Mouse (Mus musculus): ENCODE measurements at regions not wholly inside any gene's neighbourhood (a gene's known extent, or its start where the extent isn't known, plus 50 kb on each side); places are given as distances from the start of the nearest gene placed in this dataset.
A peak's percentile ranks its signal among the peaks of the same experiment; 100 is the strongest.

GRCm38 (mm10) chr13:37617015-37617414 is 161.2 kb upstream of the Rreb1 start:
- Histone ChIP-seq H3K4me3 (ENCODE audit: low read depth, low read length) (no peak overlapping the region), H3K4me1 (ENCODE audit: control insufficient read depth, insufficient read depth, low read length) (no peaks in the 10 kb centered on the region; the same call in 1 of the 2 replicates), H3K9me3 (replicated peaks; ENCODE audit: control insufficient read depth, low read length) (no peaks in the 10 kb centered on the region), H3K27me3 (ENCODE audit: control insufficient read depth, insufficient read depth, low read length) (no peaks in the 10 kb centered on the region), H3K36me3 (replicated peaks; ENCODE audit: control insufficient read depth, insufficient read depth, low read depth, low read length) (no peaks in the 10 kb centered on the region), H3K4me2 (ENCODE audit: low read depth, low read length) (no peak overlapping the region), H3K27ac (replicated peaks; ENCODE audit: low read depth, low read length) (no peak overlapping the region), H3K9ac (replicated peaks; ENCODE audit: low read length) (no peak overlapping the region)
- WGBS: 82% methylated on average over 4 of the region's 4 CpGs
- DNase-seq (ENCODE audit: low spot score): no peak
- no peak for ATAC-seq (replicated peaks; ENCODE audit: insufficient number of reproducible peaks, low FRiP score, low TSS enrichment, low read depth)

GRCm38 (mm10) chr13:37619841-37620725 is 158.1 kb upstream of the Rreb1 start:
- ATAC-seq (replicated peaks; ENCODE audit: insufficient number of reproducible peaks, low FRiP score, low TSS enrichment, low read depth): 0 out of 2 replicates have a peak, but pooled peaks have one; percentile 34
- DNase-seq (ENCODE audit: low spot score): no peak

GRCm38 (mm10) chr13:37621319-37622050 is 156.7 kb upstream of the Rreb1 start:
- WGBS: 86% methylated on average over 5 of the region's 5 CpGs
- no peaks in the 10 kb centered on the region for H3K27me3 ChIP-seq (ENCODE audit: control insufficient read depth, insufficient read depth, low read length)
- ATAC-seq (replicated peaks; ENCODE audit: insufficient number of reproducible peaks, low FRiP score, low TSS enrichment, low read depth): no peak
- no peaks in the 10 kb centered on the region for H3K36me3 ChIP-seq (replicated peaks; ENCODE audit: control insufficient read depth, insufficient read depth, low read depth, low read length)
- no peaks in the 10 kb centered on the region; the same call in 1 of the 2 replicates for H3K4me1 ChIP-seq (ENCODE audit: control insufficient read depth, insufficient read depth, low read length)
- no peak overlapping the region for H3K4me3 ChIP-seq (ENCODE audit: low read depth, low read length)
- no peak for DNase-seq (ENCODE audit: low spot score)
- H3K4me2 ChIP-seq (ENCODE audit: low read depth, low read length): no peak overlapping the region
- H3K27ac ChIP-seq (replicated peaks; ENCODE audit: low read depth, low read length): no peak overlapping the region
- H3K9me3 ChIP-seq (replicated peaks; ENCODE audit: control insufficient read depth, low read length): no peaks in the 10 kb centered on the region
- no peak overlapping the region for H3K9ac ChIP-seq (replicated peaks; ENCODE audit: low read length)

More at GRCm38 (mm10) chr13:37619841-37620725, 158.1 kb upstream of the Rreb1 start:
- H3K4me3 ChIP-seq (ENCODE audit: low read depth, low read length): no peak overlapping the region
- H3K27ac ChIP-seq (replicated peaks; ENCODE audit: low read depth, low read length): peak overlapping the region; percentile 16; the same call in 1 of the 2 replicates
- no peaks in the 10 kb centered on the region for H3K36me3 ChIP-seq (replicated peaks; ENCODE audit: control insufficient read depth, insufficient read depth, low read depth, low read length)
- no peak overlapping the region for H3K4me2 ChIP-seq (ENCODE audit: low read depth, low read length)
- no peak overlapping the region for H3K9ac ChIP-seq (replicated peaks; ENCODE audit: low read length)
- WGBS: 48% methylated on average over 11 of the region's 11 CpGs
- H3K9me3 ChIP-seq (replicated peaks; ENCODE audit: control insufficient read depth, low read length): no peaks in the 10 kb centered on the region
- H3K27me3 ChIP-seq (ENCODE audit: control insufficient read depth, insufficient read depth, low read length): no peaks in the 10 kb centered on the region
- no peaks in the 10 kb centered on the region; the same call in 1 of the 2 replicates for H3K4me1 ChIP-seq (ENCODE audit: control insufficient read depth, insufficient read depth, low read length)

- ATAC-seq (replicated peaks; ENCODE audit: insufficient number of reproducible peaks, low FRiP score, low TSS enrichment, low read depth): no peak
- Histone ChIP-seq H3K36me3 (replicated peaks; ENCODE audit: control insufficient read depth, insufficient read depth, low read depth, low read length) (no peaks in the 10 kb centered on the region), H3K27ac (replicated peaks; ENCODE audit: low read depth, low read length) (no peak overlapping the region), H3K4me1 (ENCODE audit: control insufficient read depth, insufficient read depth, low read length) (no peaks in the 10 kb centered on the region; the same call in 1 of the 2 replicates), H3K9me3 (replicated peaks; ENCODE audit: control insufficient read depth, low read length) (no peaks in the 10 kb centered on the region), H3K4me3 (ENCODE audit: low read depth, low read length) (no peak overlapping the region), H3K27me3 (ENCODE audit: control insufficient read depth, insufficient read depth, low read length) (no peaks in the 10 kb centered on the region), H3K9ac (replicated peaks; ENCODE audit: low read length) (no peak overlapping the region), H3K4me2 (ENCODE audit: low read depth, low read length) (no peak overlapping the region)
- DNase-seq (ENCODE audit: low spot score): no peak
- WGBS: 73% methylated on average over 6 of the region's 6 CpGs
Measured at GRCm38 (mm10) chr13:37622366-37623088, 155.7 kb upstream of the Rreb1 start.

- Histone ChIP-seq H3K4me3 (ENCODE audit: low read depth, low read length) (no peak overlapping the region), H3K27ac (replicated peaks; ENCODE audit: low read depth, low read length) (no peak overlapping the region), H3K36me3 (replicated peaks; ENCODE audit: control insufficient read depth, insufficient read depth, low read depth, low read length) (no peaks in the 10 kb centered on the region), H3K9me3 (replicated peaks; ENCODE audit: control insufficient read depth, low read length) (no peaks in the 10 kb centered on the region), H3K4me2 (ENCODE audit: low read depth, low read length) (no peak overlapping the region), H3K4me1 (ENCODE audit: control insufficient read depth, insufficient read depth, low read length) (no peaks in the 10 kb centered on the region; the same call in 1 of the 2 replicates), H3K27me3 (ENCODE audit: control insufficient read depth, insufficient read depth, low read length) (no peaks in the 10 kb centered on the region), H3K9ac (replicated peaks; ENCODE audit: low read length) (no peak overlapping the region)
- WGBS: 38% methylated on average over 1 of the region's 1 CpGs
- DNase-seq (ENCODE audit: low spot score) (no peak), ATAC-seq (replicated peaks; ENCODE audit: insufficient number of reproducible peaks, low FRiP score, low TSS enrichment, low read depth) (no peak)
Measured at GRCm38 (mm10) chr13:37624741-37625140, 153.5 kb upstream of the Rreb1 start.

- H3K9me3 ChIP-seq (replicated peaks; ENCODE audit: control insufficient read depth, low read length): no peaks in the 10 kb centered on the region
- 76% methylated on average over 13 of the region's 13 CpGs for WGBS
- DNase-seq (ENCODE audit: low spot score) (no peak), ATAC-seq (replicated peaks; ENCODE audit: insufficient number of reproducible peaks, low FRiP score, low TSS enrichment, low read depth) (no peak)
- no peak overlapping the region for H3K27ac ChIP-seq (replicated peaks; ENCODE audit: low read depth, low read length)
- H3K36me3 ChIP-seq (replicated peaks; ENCODE audit: control insufficient read depth, insufficient read depth, low read depth, low read length): no peaks in the 10 kb centered on the region
- H3K4me2 ChIP-seq (ENCODE audit: low read depth, low read length): no peak overlapping the region
- no peak overlapping the region for H3K4me3 ChIP-seq (ENCODE audit: low read depth, low read length)
- no peaks in the 10 kb centered on the region for H3K4me1 ChIP-seq (ENCODE audit: control insufficient read depth, insufficient read depth, low read length)
- no peaks in the 10 kb centered on the region for H3K27me3 ChIP-seq (ENCODE audit: control insufficient read depth, insufficient read depth, low read length)
- H3K9ac ChIP-seq (replicated peaks; ENCODE audit: low read length): no peak overlapping the region
Measured at GRCm38 (mm10) chr13:37625532-37626235, 152.5 kb upstream of the Rreb1 start.

- Histone ChIP-seq H3K4me3 (ENCODE audit: low read depth, low read length) (no peak overlapping the region), H3K9me3 (replicated peaks; ENCODE audit: control insufficient read depth, low read length) (no peaks in the 10 kb centered on the region), H3K36me3 (replicated peaks; ENCODE audit: control insufficient read depth, insufficient read depth, low read depth, low read length) (no peaks in the 10 kb centered on the region), H3K4me1 (ENCODE audit: control insufficient read depth, insufficient read depth, low read length) (no peaks in the 10 kb centered on the region), H3K27me3 (ENCODE audit: control insufficient read depth, insufficient read depth, low read length) (no peaks in the 10 kb centered on the region), H3K4me2 (ENCODE audit: low read depth, low read length) (no peak overlapping the region), H3K9ac (replicated peaks; ENCODE audit: low read length) (no peak overlapping the region), H3K27ac (replicated peaks; ENCODE audit: low read depth, low read length) (no peak overlapping the region)
- ATAC-seq (replicated peaks; ENCODE audit: insufficient number of reproducible peaks, low FRiP score, low TSS enrichment, low read depth): no peak
- DNase-seq (ENCODE audit: low spot score): no peak
- 48% methylated on average over 16 of the region's 16 CpGs for WGBS
Measured at GRCm38 (mm10) chr13:37628391-37629270, 149.6 kb upstream of the Rreb1 start.

Data from embryonic facial prominence, embryonic 11.5 days (tissue).